Mouse (Mus musculus) E14TG2a.4 (cell line): ENCODE measurements around the gene Tm4sf5.

Experiments
- CTCF ChIP-seq: conservative IDR thresholded peaks from 2 replicates; pipeline ENCODE4 v1.5.1; 2014; ENCODE audit warnings: low read length
- NANOG ChIP-seq: IDR thresholded peaks from 2 replicates; pipeline ENCODE4 v1.6.1; 2014; ENCODE audit warnings: borderline replicate concordance, low read length, mixed read lengths
- POU5F1 ChIP-seq: IDR thresholded peaks from 2 replicates; pipeline ENCODE4 v1.6.1; 2014; ENCODE audit warnings: low read length, borderline replicate concordance

DNA sequence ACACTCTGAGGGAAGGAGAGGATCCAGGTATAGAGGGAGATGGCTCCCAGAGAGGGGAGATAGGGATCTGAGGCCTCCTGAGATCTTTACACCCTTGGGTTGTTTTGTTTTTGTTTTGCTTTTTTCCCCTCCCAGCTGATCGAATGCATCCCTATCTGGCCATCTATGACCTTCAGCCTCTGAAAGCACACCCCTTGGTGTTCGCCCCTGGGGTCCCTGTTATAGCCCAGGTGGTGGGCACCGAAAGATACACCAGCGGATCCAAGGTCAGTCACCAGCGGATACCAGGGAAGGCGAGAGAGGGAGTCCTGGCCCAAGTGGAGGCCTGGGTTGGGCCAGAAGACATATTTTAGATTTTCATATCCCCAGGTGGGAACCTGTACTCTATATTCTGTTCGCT is 35.9 kb downstream of the Tm4sf5 start:
- TF ChIP-seq CTCF (no peak), NANOG (no peak), POU5F1 (no peak)
